ENCODE assay signal across 11 mouse cellular contexts in genomic region chr11:31755858-31756257, GRCm38 (mm10).
"Had no signal": no experiment of that assay in that cellular context is flagged by ENCODE, and none has a peak within 500 bp of the region (broad histone marks: within the 10 kb centered on the region; RNA-seq: fewer than 3 reads in every experiment).

No protein-coding gene starts in this region.

- H3K27me3 ChIP-seq: limb, embryonic 12.5 days; midbrain, embryonic 13.5 days had no signal

- ATAC-seq: intestine, embryonic 16.5 days; lung, postnatal 0 days; midbrain, embryonic 13.5 days had no signal

- H3K4me2 ChIP-seq: limb, embryonic 12.5 days; midbrain, embryonic 13.5 days had no signal

- H3K36me3 ChIP-seq: limb, embryonic 12.5 days; midbrain, embryonic 13.5 days had no signal

- H3K9me3 ChIP-seq: limb, embryonic 12.5 days; midbrain, embryonic 13.5 days had no signal

- DNase-seq: liver; lung, adult 2 months; lung, postnatal 36 days; right cerebral cortex, postnatal 4 days; spleen, adult 18-20 months; thymus, postnatal 36 days had no signal

- H3K4me3 ChIP-seq: limb, embryonic 12.5 days; midbrain, embryonic 13.5 days had no signal

- H3K27ac ChIP-seq: limb, embryonic 12.5 days; liver, embryonic 14.5 days; midbrain, embryonic 13.5 days had no signal

- H3K9ac ChIP-seq: limb, embryonic 12.5 days; liver, embryonic 14.5 days; midbrain, embryonic 13.5 days had no signal
